Mouse (Mus musculus) lung, embryonic 14.5 days (tissue): Measurements from ENCODE around the gene Serpine2. TPM values are rescaled to one million over a fixed set of nuclear protein-coding genes. Genes with fewer than 3 reads are reported as not detected.

Experiments
- ATAC-seq: fragments of 200-750 bp; cut with Nextera tagmentation; 2 replicates; pipeline ENCODE4 v1.8.0; 2017; ENCODE audit warnings: mild to moderate bottlenecking, moderate TSS enrichment, moderate library complexity; ENCODE audit not compliant: insufficient read depth
- DNase-seq: peaks from one replicate; pipeline ENCODE4 v3.0.0-alpha.2; 2015
- H3K27ac ChIP-seq: fragments of 300-500 bp; sonication (generic); 2 replicates; pipeline ENCODE4 v1.5.1; 2014; ENCODE audit warnings: low read depth, mild to moderate bottlenecking, moderate library complexity
- H3K27me3 ChIP-seq: fragments of 300-500 bp; sonication (generic); 2 replicates; pipeline ENCODE4 v1.6.1; 2014; ENCODE audit warnings: low read length, control low read depth; ENCODE audit not compliant: insufficient read depth
- H3K36me3 ChIP-seq: fragments of 300-500 bp; sonication (generic); 2 replicates; pipeline ENCODE4 v1.6.1; 2014; ENCODE audit warnings: control low read depth; ENCODE audit not compliant: insufficient read depth
- H3K4me1 ChIP-seq: fragments of 300-500 bp; sonication (generic); 2 replicates; pipeline ENCODE4 v1.6.1; 2014; ENCODE audit warnings: antibody characterized with exemption, control low read depth; ENCODE audit not compliant: insufficient read depth
- H3K4me2 ChIP-seq: fragments of 300-500 bp; sonication (generic); 2 replicates; pipeline ENCODE4 v1.6.1; 2014; ENCODE audit warnings: mild to moderate bottlenecking
- H3K4me3 ChIP-seq: fragments of 300-500 bp; sonication (generic); 2 replicates; pipeline ENCODE4 v1.5.1; 2014; ENCODE audit warnings: low read depth, low read length
- H3K9ac ChIP-seq: fragments of 300-500 bp; sonication (generic); 2 replicates; pipeline ENCODE4 v1.6.1; 2014
- H3K9me3 ChIP-seq: fragments of 300-500 bp; sonication (generic); 2 replicates; pipeline ENCODE4 v1.6.1; 2016; ENCODE audit warnings: low read depth, low read length, control low read depth
- CTCF ChIP-seq: IDR thresholded peaks from 2 replicates; pipeline ENCODE4 v1.5.1; 2016; ENCODE audit warnings: antibody characterized with exemption, low read depth
- WGBS: fragments of 180-500 bp; shearing (Covaris S2); extraction: QIAGEN DNeasy Blood & Tissue Kit; methylation state at CpG from one replicate; pipeline ENCODE4 v1.1.7; 2014; 5-methylcytosine and 5-hydroxymethylcytosine counted together
- polyA plus RNA-seq: library from polyadenylated mRNA; unstranded; fragments of >200 nt; fragmentation: Nextera tagmentation; extraction: Ambion mirVana; gene quantifications from 2 replicates; pipeline ENCODE4 v1.2.1, GENCODE M21; 2014

Serpine2 gene
- polyA plus RNA-seq, 1 experiment from 2014 or later, result 341 TPM

DNA sequence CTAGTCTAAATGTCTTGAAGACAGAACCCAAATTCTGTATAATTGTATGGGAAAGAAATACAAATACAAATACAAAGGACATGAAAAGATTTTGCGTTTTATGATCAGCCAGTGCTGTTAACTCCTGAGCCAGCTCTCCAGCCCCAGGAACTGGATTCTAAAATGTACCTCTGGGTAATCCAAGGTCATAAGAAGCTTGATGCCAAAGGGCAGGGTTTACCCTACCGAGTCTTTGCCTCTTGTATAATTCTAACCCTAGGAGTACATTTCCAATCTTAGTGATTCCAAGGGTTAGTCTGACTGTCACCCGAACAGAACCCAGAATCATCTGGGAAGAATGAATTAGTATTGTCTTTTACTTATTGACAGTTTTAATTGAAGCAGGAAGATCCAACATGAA, 45.5 kb downstream of the Serpine2 start:
- WGBS, result 88% methylated on average over 3 of the region's 3 CpGs
- ATAC-seq, result no peak

GRCm38 (mm10) chr1:79809447-79809846, 51.5 kb downstream of the Serpine2 start:
- Histone ChIP-seq H3K4me1 (peaks cover 5% of the 10 kb centered on the region; the same call in 1 of the 2 replicates), H3K9me3 (no peaks in the 10 kb centered on the region), H3K9ac (no peak overlapping the region), H3K27ac (no peak overlapping the region), H3K4me2 (no peak overlapping the region), H3K36me3 (peaks cover 18% of the 10 kb centered on the region; the same call in 1 of the 2 replicates), H3K27me3 (no peaks in the 10 kb centered on the region), H3K4me3 (no peak overlapping the region)
- DNase-seq, result no peak
- no peak for TF ChIP-seq CTCF
- ATAC-seq, result no peak
- 87% methylated on average over 3 of the region's 3 CpGs for WGBS

More for the DNA sequence above, 45.5 kb downstream of the Serpine2 start:
- no peaks in the 10 kb centered on the region for H3K4me1 ChIP-seq
- peaks cover 22% of the 10 kb centered on the region for H3K36me3 ChIP-seq
- H3K4me2 ChIP-seq, result no peak overlapping the region
- no peak for TF ChIP-seq CTCF
- H3K4me3 ChIP-seq, result no peak overlapping the region
- no peak for DNase-seq
- no peak overlapping the region for H3K9ac ChIP-seq
- no peaks in the 10 kb centered on the region for H3K9me3 ChIP-seq
- no peak overlapping the region for H3K27ac ChIP-seq
- H3K27me3 ChIP-seq, result no peaks in the 10 kb centered on the region

- Histone ChIP-seq H3K4me1 (peaks cover 5% of the 10 kb centered on the region; the same call in 1 of the 2 replicates), H3K4me3 (no peak overlapping the region), H3K27ac (no peak overlapping the region; the same call in 1 of the 2 replicates), H3K36me3 (peaks cover 23% of the 10 kb centered on the region; the same call in 1 of the 2 replicates), H3K27me3 (no peaks in the 10 kb centered on the region), H3K9me3 (no peaks in the 10 kb centered on the region), H3K4me2 (no peak overlapping the region), H3K9ac (no peak overlapping the region)
- 38% methylated on average over 5 of the region's 5 CpGs for WGBS
- ATAC-seq (peak; percentile 79), DNase-seq (peak; percentile 83)
- no peak for TF ChIP-seq CTCF
These were observed 54.1 kb downstream of the Serpine2 start for GRCm38 (mm10) chr1:79806865-79807264.

GRCm38 (mm10) chr1:79803614-79804013, 57.4 kb downstream of the Serpine2 start:
- DNase-seq (no peak), ATAC-seq (no peak)
- H3K9me3 ChIP-seq, result no peaks in the 10 kb centered on the region
- H3K9ac ChIP-seq, result no peak overlapping the region
- no peak overlapping the region for H3K4me2 ChIP-seq
- H3K4me1 ChIP-seq, result peaks cover 5% of the 10 kb centered on the region; the same call in 1 of the 2 replicates
- no peak for TF ChIP-seq CTCF
- H3K36me3 ChIP-seq, result peaks cover 31% of the 10 kb centered on the region; the same call in 1 of the 2 replicates
- 85% methylated on average over 7 of the region's 7 CpGs for WGBS
- H3K27ac ChIP-seq, result no peak overlapping the region
- no peak overlapping the region for H3K4me3 ChIP-seq
- no peaks in the 10 kb centered on the region for H3K27me3 ChIP-seq

DNA sequence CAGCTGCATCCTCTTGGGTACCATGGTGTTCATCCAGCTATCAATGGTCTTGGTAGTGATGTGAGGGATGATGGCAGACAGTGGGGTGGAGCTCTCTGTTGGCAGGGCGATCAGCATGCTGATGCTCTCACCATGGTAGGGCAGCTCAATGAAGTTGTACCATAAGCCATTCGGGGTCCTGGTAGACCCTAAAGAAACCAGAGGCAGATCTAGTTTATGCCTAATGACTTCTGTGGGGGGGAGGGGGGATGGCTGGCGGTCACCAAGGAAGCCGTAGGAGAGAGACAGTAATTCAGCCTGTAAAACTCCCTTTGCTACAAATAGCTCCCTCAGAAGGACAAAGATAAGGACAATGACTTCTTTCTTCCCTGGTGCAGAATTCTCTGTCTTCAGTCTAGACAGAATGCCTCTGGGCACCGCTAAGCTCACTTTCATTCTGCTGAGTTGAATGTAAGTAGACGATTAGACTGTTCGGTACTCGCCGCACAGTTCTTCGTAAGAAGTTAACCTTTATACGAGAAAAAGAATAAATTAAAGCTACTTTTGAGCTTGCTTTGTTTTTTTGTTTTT, 58.0 kb downstream of the Serpine2 start:
- WGBS, result 92% methylated on average over 11 of the region's 11 CpGs
- TF ChIP-seq CTCF, result no peak
- peaks cover 5% of the 10 kb centered on the region; the same call in 1 of the 2 replicates for H3K4me1 ChIP-seq

GRCm38 (mm10) chr1:79797084-79797483, 63.9 kb downstream of the Serpine2 start:
- H3K4me2 ChIP-seq, result no peak overlapping the region
- H3K27me3 ChIP-seq, result no peaks in the 10 kb centered on the region
- H3K4me1 ChIP-seq, result no peaks in the 10 kb centered on the region
- no peak overlapping the region for H3K4me3 ChIP-seq
- WGBS, result 80% methylated on average over 3 of the region's 3 CpGs
- peaks cover 57% of the 10 kb centered on the region for H3K36me3 ChIP-seq
- H3K9ac ChIP-seq, result no peak overlapping the region
- DNase-seq (no peak), ATAC-seq (no peak)
- no peak overlapping the region for H3K27ac ChIP-seq
- no peaks in the 10 kb centered on the region for H3K9me3 ChIP-seq
- TF ChIP-seq CTCF, result no peak

More for the DNA sequence above, 58.0 kb downstream of the Serpine2 start:
- Histone ChIP-seq H3K4me2 (no peak overlapping the region), H3K4me3 (no peak overlapping the region), H3K27me3 (no peaks in the 10 kb centered on the region), H3K9me3 (no peaks in the 10 kb centered on the region), H3K27ac (no peak overlapping the region), H3K36me3 (peaks cover 33% of the 10 kb centered on the region; the same call in 1 of the 2 replicates), H3K9ac (no peak overlapping the region)
- ATAC-seq (no peak), DNase-seq (no peak)

- peaks cover 20% of the 10 kb centered on the region for H3K36me3 ChIP-seq
- ATAC-seq, result peak; percentile 88
- H3K27ac ChIP-seq, result no peak overlapping the region
- H3K27me3 ChIP-seq, result no peaks in the 10 kb centered on the region
- peak; percentile 72 for TF ChIP-seq CTCF
- H3K4me3 ChIP-seq, result no peak overlapping the region
- H3K9ac ChIP-seq, result no peak overlapping the region
- WGBS, result 56% methylated on average over 7 of the region's 7 CpGs
- H3K4me1 ChIP-seq, result no peaks in the 10 kb centered on the region
- no peaks in the 10 kb centered on the region for H3K9me3 ChIP-seq
- DNase-seq, result peak; percentile 79
- no peak overlapping the region for H3K4me2 ChIP-seq
These were observed 74.6 kb downstream of the Serpine2 start for GRCm38 (mm10) chr1:79786267-79786927.
